Mouse (Mus musculus): ENCODE data around the gene Hnf4a. TPM values are rescaled to one million over a fixed set of nuclear protein-coding genes. Genes with fewer than 3 reads are reported as not detected.

Hnf4a gene
- polyA plus RNA-seq, 1 experiment from 2014 or later: not detected

DNA sequence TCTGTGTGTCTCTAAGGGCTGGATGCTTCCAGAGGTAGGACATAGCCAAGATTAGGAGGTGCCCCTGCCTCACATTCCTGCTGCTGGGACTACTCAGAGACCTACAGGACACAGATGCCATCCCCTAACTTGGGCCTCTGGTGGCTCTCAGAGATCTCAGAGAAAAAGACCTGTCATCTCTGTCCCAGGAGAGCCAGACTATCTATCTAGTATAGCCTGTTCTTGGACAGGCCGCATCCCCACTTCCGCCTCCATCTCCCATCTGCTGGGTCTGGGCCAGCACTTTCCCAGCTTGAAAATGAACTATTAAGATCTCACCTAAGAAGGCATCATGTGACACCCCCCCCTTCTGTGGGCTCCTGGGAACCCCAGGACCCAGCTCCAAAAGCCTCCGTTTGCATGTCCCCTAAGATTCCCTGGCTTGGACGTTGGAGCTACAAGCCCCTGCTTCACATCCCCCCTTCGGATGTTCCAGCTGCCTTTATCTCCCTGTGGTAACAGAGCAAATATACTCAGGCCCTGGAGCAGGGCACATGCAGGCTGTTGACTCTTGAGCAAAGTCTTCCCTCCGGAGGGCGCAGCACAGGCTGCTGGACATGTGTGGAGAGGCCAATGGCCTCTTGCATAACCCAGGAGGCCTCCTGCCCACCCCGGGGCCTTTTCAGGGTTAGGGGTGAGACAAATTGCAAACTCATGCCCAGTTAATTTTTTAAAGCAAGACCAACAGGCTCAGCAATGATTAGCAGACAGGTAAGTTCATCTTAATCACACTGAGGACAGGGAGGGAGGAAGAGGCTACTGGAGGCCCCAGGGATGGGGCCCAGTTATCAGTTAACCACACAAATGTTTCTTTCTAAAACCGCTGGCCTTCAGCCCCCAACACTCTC lies 33.9 kb downstream of the Hnf4a start:
- H3K4me3 ChIP-seq: no peak overlapping the region
- H3K36me3 ChIP-seq: no peaks in the 10 kb centered on the region
- no peak overlapping the region for H3K27ac ChIP-seq
- 83% methylated on average over 9 of the region's 9 CpGs for WGBS
- no peaks in the 10 kb centered on the region for H3K4me1 ChIP-seq
- H3K27me3 ChIP-seq (ENCODE audit: low read depth, poor library complexity, severe bottlenecking): peaks cover 12% of the 10 kb centered on the region
- H3K9me3 ChIP-seq (replicated peaks): no peaks in the 10 kb centered on the region
- DNase-seq (ENCODE audit: low spot score): no peak

DNA sequence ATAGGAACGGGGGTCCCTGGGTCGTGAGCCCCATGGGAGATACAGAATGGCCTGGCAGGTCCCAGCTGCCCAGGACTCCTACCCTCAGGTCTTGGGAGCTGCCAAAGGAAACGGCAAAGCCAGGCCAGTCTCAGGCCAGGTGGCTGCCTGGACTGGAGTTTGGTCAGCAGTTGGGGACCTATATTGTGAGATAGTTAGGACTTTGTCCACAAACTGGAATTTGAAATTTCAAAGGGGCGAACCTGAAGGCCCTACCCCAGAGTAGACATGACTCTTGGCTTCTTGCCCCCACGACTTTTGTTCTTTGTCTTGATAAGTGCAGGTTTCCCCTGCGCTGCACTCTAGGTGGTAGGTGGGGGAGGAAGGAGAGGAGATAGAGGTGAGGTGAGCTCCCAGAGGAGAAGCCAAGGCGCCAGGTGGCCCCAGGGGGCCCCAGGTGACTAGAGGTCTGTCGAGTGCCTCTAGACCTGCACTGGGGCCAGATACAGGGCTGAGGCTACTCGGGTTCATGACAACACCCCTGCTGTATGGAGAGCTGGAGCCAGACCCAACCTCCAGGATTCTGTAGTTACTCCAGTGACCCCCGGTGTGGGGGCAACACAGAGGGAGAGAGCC lies 35.1 kb downstream of the Hnf4a start:
- Histone ChIP-seq H3K4me3 (no peak overlapping the region), H3K27ac (no peak overlapping the region), H3K27me3 (ENCODE audit: low read depth, poor library complexity, severe bottlenecking) (peaks cover under 1% of the 10 kb centered on the region; the same call in 1 of the 2 replicates), H3K9me3 (replicated peaks) (no peaks in the 10 kb centered on the region), H3K4me1 (no peaks in the 10 kb centered on the region), H3K36me3 (no peaks in the 10 kb centered on the region)
- no peak for DNase-seq (ENCODE audit: low spot score)
- 87% methylated on average over 10 of the region's 10 CpGs for WGBS

DNA sequence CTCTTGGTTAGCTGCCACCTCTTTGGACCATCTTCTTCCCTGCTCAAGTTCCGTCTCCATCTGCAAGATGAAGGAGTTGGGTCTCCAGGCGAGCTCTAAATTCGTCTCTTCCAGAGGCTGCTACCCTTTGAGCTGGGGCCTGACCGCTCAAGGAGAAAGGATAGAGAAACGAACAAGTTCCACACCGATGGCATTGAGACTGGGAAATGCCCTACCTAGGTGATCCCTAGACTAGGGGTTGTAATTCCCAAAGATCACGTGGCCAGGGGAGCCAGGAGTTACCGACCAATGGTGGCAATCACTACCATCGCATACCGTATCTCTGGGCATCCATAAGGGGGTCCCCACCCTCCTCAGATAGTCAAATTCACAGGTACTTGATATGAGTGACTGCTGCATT lies 36.1 kb downstream of the Hnf4a start:
- Histone ChIP-seq H3K27ac (no peak overlapping the region), H3K4me1 (no peaks in the 10 kb centered on the region), H3K4me3 (no peak overlapping the region), H3K27me3 (ENCODE audit: low read depth, poor library complexity, severe bottlenecking) (no peaks in the 10 kb centered on the region), H3K9me3 (replicated peaks) (no peaks in the 10 kb centered on the region), H3K36me3 (no peaks in the 10 kb centered on the region)
- 92% methylated on average over 10 of the region's 10 CpGs for WGBS
- DNase-seq (ENCODE audit: low spot score): no peak

DNA sequence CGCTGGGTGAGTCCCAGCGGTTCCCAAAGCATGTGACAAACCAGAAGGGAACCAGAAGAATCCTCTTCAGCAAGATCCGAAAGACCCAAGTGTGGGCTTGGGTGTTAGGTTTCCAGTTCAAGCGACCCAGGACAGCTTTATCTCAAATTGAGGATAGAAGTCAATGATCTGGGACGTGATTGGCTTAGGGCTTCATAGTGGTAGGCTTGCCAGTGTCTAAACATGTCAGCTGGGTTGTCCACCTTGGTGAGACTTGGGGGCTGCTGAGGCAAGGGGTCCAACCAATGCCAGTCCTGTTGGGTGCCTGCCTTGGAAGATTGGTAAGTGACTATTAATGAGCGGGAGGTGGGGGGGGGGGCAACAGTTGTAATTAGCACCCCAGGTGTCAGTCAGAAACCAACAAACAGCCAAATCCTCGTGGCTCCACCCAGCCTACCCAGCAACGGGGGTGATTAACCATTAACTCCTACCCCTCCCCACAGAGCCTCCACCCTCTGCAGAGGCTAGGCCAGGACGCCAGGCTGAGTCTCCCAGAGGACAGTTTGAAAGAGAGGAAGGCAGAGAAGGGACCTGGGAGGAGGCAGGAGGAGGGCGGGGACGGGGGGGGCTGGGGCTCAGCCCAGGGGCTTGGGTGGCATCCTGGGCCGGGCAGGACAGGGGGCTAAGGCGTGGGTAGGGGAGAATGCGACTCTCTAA lies 40.2 kb downstream of the Hnf4a start:
- H3K9me3 ChIP-seq (replicated peaks): no peaks in the 10 kb centered on the region
- no peak overlapping the region for H3K4me3 ChIP-seq
- WGBS: 73% methylated on average over 14 of the region's 14 CpGs
- H3K27me3 ChIP-seq (ENCODE audit: low read depth, poor library complexity, severe bottlenecking): no peaks in the 10 kb centered on the region
- no peaks in the 10 kb centered on the region for H3K36me3 ChIP-seq
- H3K4me1 ChIP-seq: no peaks in the 10 kb centered on the region
- no peak overlapping the region for H3K27ac ChIP-seq
- no peak for DNase-seq (ENCODE audit: low spot score)

DNA sequence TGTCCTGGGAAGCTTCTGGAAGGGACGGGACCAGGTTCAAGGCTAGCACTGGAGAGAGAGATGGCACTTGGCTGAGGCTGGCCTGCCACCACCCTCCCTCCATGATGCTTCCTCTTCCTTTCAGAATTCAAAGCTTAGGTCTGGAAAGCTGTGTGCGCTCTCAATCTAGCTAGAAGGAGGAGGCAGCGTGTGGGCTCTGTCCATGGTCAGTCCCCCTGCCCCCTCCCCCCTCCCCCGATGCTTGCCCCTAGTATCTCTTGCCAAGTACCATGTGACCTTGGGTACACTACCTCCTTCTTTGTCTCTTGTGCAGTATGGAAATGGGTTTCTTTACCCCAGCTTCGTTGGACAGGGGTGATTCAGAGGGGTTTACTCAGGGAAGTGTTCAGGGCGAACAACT lies 42.2 kb downstream of the Hnf4a start:
- DNase-seq (ENCODE audit: low spot score): no peak
- Histone ChIP-seq H3K9me3 (replicated peaks) (no peaks in the 10 kb centered on the region), H3K4me3 (no peak overlapping the region), H3K27me3 (ENCODE audit: low read depth, poor library complexity, severe bottlenecking) (no peaks in the 10 kb centered on the region), H3K27ac (no peak overlapping the region), H3K4me1 (no peaks in the 10 kb centered on the region), H3K36me3 (no peaks in the 10 kb centered on the region)
- WGBS: 84% methylated on average over 6 of the region's 6 CpGs

DNA sequence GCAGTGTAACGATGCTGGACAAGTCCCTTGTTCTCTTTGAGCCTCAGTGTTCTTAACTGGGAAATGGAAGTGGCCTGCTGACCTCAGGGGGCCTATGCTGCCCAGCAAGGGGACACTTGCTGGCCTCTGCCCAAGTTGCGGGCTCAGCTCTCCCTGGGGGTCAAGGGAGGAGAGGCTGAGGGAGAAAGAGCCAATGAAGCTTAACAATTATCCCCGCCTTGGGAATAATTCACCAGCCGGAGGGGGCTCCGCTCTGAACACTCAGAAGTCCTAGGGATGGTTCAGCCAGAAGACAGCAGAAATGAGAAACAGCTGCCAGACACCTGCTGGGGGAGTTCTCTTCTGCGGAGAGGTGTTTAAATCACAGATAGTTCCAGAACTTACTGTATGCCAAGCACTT lies 43.2 kb downstream of the Hnf4a start:
- 67% methylated on average over 6 of the region's 6 CpGs for WGBS
- H3K4me3 ChIP-seq: no peak overlapping the region
- H3K36me3 ChIP-seq: no peaks in the 10 kb centered on the region
- H3K9me3 ChIP-seq (replicated peaks): no peaks in the 10 kb centered on the region
- no peak for DNase-seq (ENCODE audit: low spot score)
- H3K27me3 ChIP-seq (ENCODE audit: low read depth, poor library complexity, severe bottlenecking): no peaks in the 10 kb centered on the region
- H3K27ac ChIP-seq: no peak overlapping the region
- no peaks in the 10 kb centered on the region for H3K4me1 ChIP-seq

DNA sequence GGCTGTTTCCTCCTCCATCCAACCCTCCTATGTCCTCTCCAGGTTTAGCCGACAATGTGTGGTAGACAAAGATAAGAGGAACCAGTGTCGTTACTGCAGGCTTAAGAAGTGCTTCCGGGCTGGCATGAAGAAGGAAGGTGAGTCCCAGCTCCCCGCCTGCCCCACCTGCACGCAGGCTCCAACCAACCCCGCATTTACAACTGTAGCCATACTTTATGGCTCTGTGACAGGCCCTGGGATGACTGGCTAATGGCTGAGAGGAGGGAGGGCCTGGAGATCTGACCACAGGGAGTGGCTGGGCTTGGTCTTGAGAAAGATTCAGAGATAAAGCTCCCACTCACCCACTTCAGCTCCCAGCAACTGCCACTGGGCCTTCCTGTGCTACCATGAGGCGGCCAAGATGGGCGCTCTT lies 45.9 kb downstream of the Hnf4a start:
- H3K4me3 ChIP-seq: no peak overlapping the region
- no peaks in the 10 kb centered on the region for H3K27me3 ChIP-seq (ENCODE audit: low read depth, poor library complexity, severe bottlenecking)
- H3K4me1 ChIP-seq: no peaks in the 10 kb centered on the region
- no peaks in the 10 kb centered on the region for H3K9me3 ChIP-seq (replicated peaks)
- no peaks in the 10 kb centered on the region for H3K36me3 ChIP-seq
- DNase-seq (ENCODE audit: low spot score): no peak
- 52% methylated on average over 8 of the region's 8 CpGs for WGBS
- no peak overlapping the region for H3K27ac ChIP-seq

DNA sequence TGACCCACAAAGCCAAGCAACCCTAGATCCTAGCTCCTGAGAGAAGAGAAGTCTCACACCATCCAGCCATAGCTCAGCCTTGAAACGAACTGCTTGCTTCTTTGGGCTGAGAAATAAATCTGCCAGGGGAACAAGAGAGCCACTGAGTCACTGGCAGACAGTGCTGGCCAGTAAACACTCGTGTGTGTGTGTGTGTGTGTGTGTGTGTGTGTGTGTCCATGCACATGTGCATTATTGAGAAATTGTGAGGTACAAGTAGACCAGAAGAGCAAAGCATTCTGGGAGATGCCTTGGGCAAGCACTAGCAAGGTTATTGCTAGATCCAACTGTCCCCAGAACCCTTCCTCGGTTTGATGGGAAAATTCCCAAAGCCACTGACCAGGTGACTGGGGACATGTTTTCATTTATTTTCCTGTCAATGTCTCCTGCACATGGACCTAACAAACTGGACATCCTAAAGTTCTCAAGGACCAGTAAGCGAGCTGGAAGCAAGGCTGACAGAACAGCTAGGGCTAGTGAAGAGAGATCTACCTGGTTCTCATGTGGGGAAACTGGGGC lies 47.9 kb downstream of the Hnf4a start:
- Histone ChIP-seq H3K36me3 (no peaks in the 10 kb centered on the region), H3K9me3 (replicated peaks) (no peaks in the 10 kb centered on the region), H3K27me3 (ENCODE audit: low read depth, poor library complexity, severe bottlenecking) (no peaks in the 10 kb centered on the region), H3K27ac (no peak overlapping the region), H3K4me3 (no peak overlapping the region), H3K4me1 (no peaks in the 10 kb centered on the region)
- WGBS: 81% methylated on average over 4 of the region's 4 CpGs
- no peak for DNase-seq (ENCODE audit: low spot score)

DNA sequence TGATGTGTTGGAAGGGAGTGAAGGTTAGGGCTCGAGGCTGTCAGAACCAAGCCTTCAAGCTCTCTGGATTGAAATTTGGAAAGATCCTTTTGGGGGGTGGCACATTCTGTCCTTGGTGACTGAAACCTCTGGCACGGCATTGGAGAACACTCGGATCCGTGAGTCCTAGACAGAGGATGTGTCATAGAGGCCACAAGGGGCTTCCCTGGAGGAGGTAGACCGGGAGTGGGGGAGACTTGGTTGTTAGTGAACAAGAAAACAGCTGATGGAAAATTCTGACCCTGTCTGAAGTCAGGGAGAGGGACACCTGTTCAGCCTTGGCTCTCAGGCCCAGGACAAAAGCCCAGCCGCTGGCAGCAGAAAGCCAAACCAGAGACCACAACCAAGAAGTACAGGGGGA lies 48.4 kb downstream of the Hnf4a start:
- no peak for DNase-seq (ENCODE audit: low spot score)
- Histone ChIP-seq H3K27me3 (ENCODE audit: low read depth, poor library complexity, severe bottlenecking) (no peaks in the 10 kb centered on the region), H3K4me1 (no peaks in the 10 kb centered on the region), H3K4me3 (no peak overlapping the region), H3K36me3 (no peaks in the 10 kb centered on the region), H3K9me3 (replicated peaks) (no peaks in the 10 kb centered on the region), H3K27ac (no peak overlapping the region)
- WGBS: 85% methylated on average over 6 of the region's 6 CpGs

DNA sequence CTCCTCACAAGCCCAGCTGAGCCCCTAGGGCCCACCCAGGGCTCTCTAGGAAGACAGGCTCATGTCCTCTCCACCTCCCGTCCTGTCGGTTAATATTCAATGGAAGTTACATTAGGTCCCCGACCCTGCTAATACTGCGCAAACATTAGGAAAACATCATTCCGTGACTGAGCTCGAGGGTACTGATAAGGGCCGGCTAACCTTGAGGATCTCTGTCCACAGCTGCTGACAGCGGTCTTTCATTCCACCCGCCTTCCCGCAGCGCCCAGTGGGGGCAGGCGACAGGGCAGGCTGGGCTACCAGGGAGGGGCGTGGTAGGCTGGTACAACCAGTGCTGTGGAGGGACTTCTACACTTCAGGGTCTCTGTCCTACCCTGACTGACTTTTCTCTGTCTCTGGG lies 48.8 kb downstream of the Hnf4a start:
- Histone ChIP-seq H3K4me3 (no peak overlapping the region), H3K9me3 (replicated peaks) (no peaks in the 10 kb centered on the region), H3K4me1 (no peaks in the 10 kb centered on the region), H3K36me3 (no peaks in the 10 kb centered on the region), H3K27me3 (ENCODE audit: low read depth, poor library complexity, severe bottlenecking) (no peaks in the 10 kb centered on the region), H3K27ac (no peak overlapping the region)
- no peak for DNase-seq (ENCODE audit: low spot score)
- WGBS: 83% methylated on average over 13 of the region's 13 CpGs

DNA sequence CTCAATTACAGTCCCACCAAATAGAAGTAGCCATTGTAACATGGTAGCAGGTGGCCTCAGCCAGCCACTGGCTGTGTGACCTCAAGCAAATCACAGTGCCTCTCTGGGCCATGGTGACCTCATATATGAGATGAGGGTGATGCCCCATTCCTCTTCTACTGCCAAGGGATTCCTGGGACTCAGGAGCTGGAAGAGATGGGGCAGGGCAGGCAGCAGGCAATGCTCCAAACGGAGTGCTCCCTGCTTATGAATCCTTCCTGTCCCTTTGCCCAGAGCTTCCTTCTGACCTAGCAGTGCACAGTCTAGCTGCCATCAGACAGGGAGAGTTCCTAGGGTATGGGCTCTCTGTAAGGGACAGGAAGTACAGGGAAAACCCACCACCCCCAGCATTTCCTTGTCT lies 51.9 kb downstream of the Hnf4a start:
- Histone ChIP-seq H3K9me3 (replicated peaks) (no peaks in the 10 kb centered on the region), H3K27me3 (ENCODE audit: low read depth, poor library complexity, severe bottlenecking) (no peaks in the 10 kb centered on the region), H3K4me1 (no peaks in the 10 kb centered on the region), H3K36me3 (no peaks in the 10 kb centered on the region), H3K4me3 (no peak overlapping the region), H3K27ac (no peak overlapping the region)
- no peak for DNase-seq (ENCODE audit: low spot score)
- 79% methylated on average over 1 of the region's 1 CpGs for WGBS

DNA sequence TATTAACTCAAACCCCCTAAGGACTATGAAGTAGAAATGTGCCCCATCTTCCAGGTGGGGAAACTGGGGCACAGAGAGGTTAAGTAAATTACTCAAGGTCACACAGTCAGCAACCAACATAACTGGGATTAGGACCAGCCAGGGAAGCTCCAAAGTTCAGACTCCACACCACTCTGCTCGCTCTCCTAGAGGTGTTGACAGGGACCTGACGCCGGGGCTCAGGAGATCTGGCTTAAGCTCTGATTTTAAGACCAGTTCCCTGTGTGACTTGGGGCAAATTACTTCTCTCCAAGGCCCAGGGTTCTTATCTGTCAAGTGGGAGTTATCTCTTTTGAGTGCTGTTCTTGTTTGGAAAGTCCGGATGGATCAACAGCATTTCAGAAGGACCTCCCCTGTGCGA lies 52.6 kb downstream of the Hnf4a start:
- Histone ChIP-seq H3K27ac (no peak overlapping the region), H3K4me1 (no peaks in the 10 kb centered on the region), H3K36me3 (no peaks in the 10 kb centered on the region), H3K27me3 (ENCODE audit: low read depth, poor library complexity, severe bottlenecking) (no peaks in the 10 kb centered on the region), H3K4me3 (no peak overlapping the region), H3K9me3 (replicated peaks) (no peaks in the 10 kb centered on the region)
- DNase-seq (ENCODE audit: low spot score): no peak
- 81% methylated on average over 5 of the region's 5 CpGs for WGBS

DNA sequence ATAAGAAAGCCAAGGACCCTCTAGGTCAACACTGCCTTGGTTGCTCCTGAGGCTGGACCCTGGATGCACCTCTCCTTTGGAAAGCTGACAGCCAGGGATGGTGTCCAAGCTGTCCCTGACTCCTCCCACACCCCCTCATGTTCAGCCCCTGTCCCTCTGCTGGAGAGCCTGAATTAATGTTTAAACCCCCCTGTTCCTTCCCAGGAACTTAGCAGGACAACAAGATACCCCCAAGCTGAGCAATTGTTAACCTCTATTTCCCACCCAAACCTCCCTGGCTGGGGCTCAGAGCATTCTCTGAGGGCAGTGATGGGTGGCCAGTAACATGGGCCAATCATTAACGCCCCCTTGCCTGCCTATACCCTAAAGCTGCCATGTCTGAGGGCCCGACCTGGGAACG lies 53.6 kb downstream of the Hnf4a start:
- H3K4me1 ChIP-seq: no peaks in the 10 kb centered on the region
- 85% methylated on average over 3 of the region's 3 CpGs for WGBS

More for the DNA sequence above, 53.6 kb downstream of the Hnf4a start:
- no peak overlapping the region for H3K27ac ChIP-seq
- H3K9me3 ChIP-seq (replicated peaks): no peaks in the 10 kb centered on the region
- no peaks in the 10 kb centered on the region for H3K27me3 ChIP-seq (ENCODE audit: low read depth, poor library complexity, severe bottlenecking)
- DNase-seq (ENCODE audit: low spot score): no peak
- no peak overlapping the region for H3K4me3 ChIP-seq
- no peaks in the 10 kb centered on the region for H3K36me3 ChIP-seq

All from limb, embryonic 10.5 days (tissue).